8 mouse cellular contexts compared by ENCODE assay signal in genomic region chr10:80899591-80900317, GRCm38 (mm10). TPM values are rescaled to one million over a fixed set of nuclear protein-coding genes. Genes with fewer than 3 reads are reported as not detected.
DNase-seq lines count a peak whose midpoint lies in the region; ATAC-seq lines count a peak whose summit lies in the region.

No protein-coding gene starts in this region.

- H3K4me2 ChIP-seq in hindbrain, embryonic 12.5 days (replicated peaks): peak overlapping the region; percentile 94
- peak overlapping the region; percentile 76 for H3K4me2 ChIP-seq in midbrain, embryonic 15.5 days

- H3K4me3 ChIP-seq in hindbrain, embryonic 12.5 days: peak overlapping the region; percentile 67
- peak overlapping the region; percentile 84 for H3K4me3 ChIP-seq in midbrain, embryonic 15.5 days

- DNase-seq in kidney, adult 9 months: peak; percentile 32
- no peak for DNase-seq in kidney, postnatal 36 days
- peak; percentile 45 to 47 for DNase-seq in cerebellum, postnatal 14 days
- DNase-seq in adrenal gland, postnatal 36 days: no peak
- no peak for DNase-seq in layer of hippocampus, postnatal 10 days (ENCODE audit: low spot score in 2 of 2)
- DNase-seq in Muller cell, postnatal 12 days (ENCODE audit: inconsistent ontology term): no peak

- no peaks in the 10 kb centered on the region for H3K27me3 ChIP-seq in hindbrain, embryonic 12.5 days
- H3K27me3 ChIP-seq in midbrain, embryonic 15.5 days (replicated peaks): no peaks in the 10 kb centered on the region

- peaks cover 50% of the 10 kb centered on the region for H3K36me3 ChIP-seq in hindbrain, embryonic 12.5 days
- H3K36me3 ChIP-seq in midbrain, embryonic 15.5 days (replicated peaks): peaks cover 28% of the 10 kb centered on the region

- H3K27ac ChIP-seq in hindbrain, embryonic 12.5 days: peak overlapping the region; percentile 83
- peak overlapping the region; percentile 89 for H3K27ac ChIP-seq in midbrain, embryonic 15.5 days

- H3K4me1 ChIP-seq in hindbrain, embryonic 12.5 days: peaks cover 20% of the 10 kb centered on the region
- H3K4me1 ChIP-seq in midbrain, embryonic 15.5 days: peaks cover 19% of the 10 kb centered on the region

- H3K9me3 ChIP-seq in hindbrain, embryonic 12.5 days (replicated peaks): no peaks in the 10 kb centered on the region
- H3K9me3 ChIP-seq in midbrain, embryonic 15.5 days: no peaks in the 10 kb centered on the region

- ATAC-seq in hindbrain, embryonic 12.5 days (ENCODE audit: low FRiP score): no peak; the same call in 1 of the 2 replicates
- no peak; the same call in 1 of the 2 replicates for ATAC-seq in midbrain, embryonic 15.5 days (replicated peaks)

- WGBS in hindbrain, embryonic 12.5 days: 16% methylated on average over 25 of the region's 25 CpGs
- WGBS in midbrain, embryonic 15.5 days: 16% methylated on average over 25 of the region's 25 CpGs

- peak overlapping the region; percentile 73 for H3K9ac ChIP-seq in hindbrain, embryonic 12.5 days
- H3K9ac ChIP-seq in midbrain, embryonic 15.5 days: peak overlapping the region; percentile 83

RNA-seq across cellular contexts. Expression of gene Timm13, which starts 1.0 kb away (rescaled TPM):
- polyA plus RNA-seq in hindbrain, embryonic 12.5 days (2016; fragmentation: Nextera tagmentation; extraction: Ambion mirVana): 271 and 305 TPM in 2 replicates
- 318 and 330 TPM in 2 replicates for polyA plus RNA-seq in midbrain, embryonic 15.5 days (2015; fragmentation: Nextera tagmentation; extraction: Ambion mirVana)
- 100 to 1,000 TPM; 202 to 239 TPM for total RNA-seq in adrenal gland, postnatal 36 days (2021)
- 100 to 1,000 TPM; 157 to 172 TPM for total RNA-seq in layer of hippocampus, postnatal 10 days (2021)

RNA-seq across cellular contexts. Expression of gene Lmnb2, which starts 18.3 kb away (rescaled TPM):
- 56.8 and 57.9 TPM in 2 replicates for polyA plus RNA-seq in hindbrain, embryonic 12.5 days (2016; fragmentation: Nextera tagmentation; extraction: Ambion mirVana)
- polyA plus RNA-seq in midbrain, embryonic 15.5 days (2015; fragmentation: Nextera tagmentation; extraction: Ambion mirVana): 46.9 and 48.9 TPM in 2 replicates
- total RNA-seq in adrenal gland, postnatal 36 days (2021): 10 to 100 TPM; 11.2 to 17.2 TPM
- total RNA-seq in layer of hippocampus, postnatal 10 days (2021): 10 to 100 TPM; 23.1 to 26.2 TPM

RNA-seq across cellular contexts. Expression of gene Tmprss9, which starts 28.1 kb away (rescaled TPM):
- 0.08 TPM in 2 replicates for polyA plus RNA-seq in hindbrain, embryonic 12.5 days (2016; fragmentation: Nextera tagmentation; extraction: Ambion mirVana)
- polyA plus RNA-seq in midbrain, embryonic 15.5 days (2015; fragmentation: Nextera tagmentation; extraction: Ambion mirVana): 0.23 and 0.41 TPM in 2 replicates
- total RNA-seq in adrenal gland, postnatal 36 days (2021): not detected
- under 1 TPM; 0.11 to 0.16 TPM for total RNA-seq in layer of hippocampus, postnatal 10 days (2021)

RNA-seq across cellular contexts. Expression of gene Gadd45b, which starts 30.1 kb away (rescaled TPM):
- polyA plus RNA-seq in hindbrain, embryonic 12.5 days (2016; fragmentation: Nextera tagmentation; extraction: Ambion mirVana): 11.8 and 15.8 TPM in 2 replicates
- 5.5 and 8.2 TPM in 2 replicates for polyA plus RNA-seq in midbrain, embryonic 15.5 days (2015; fragmentation: Nextera tagmentation; extraction: Ambion mirVana)
- total RNA-seq in adrenal gland, postnatal 36 days (2021): 100 to 1,000 TPM in 1 of 2 experiments, 10 to 100 TPM in 1; 81.7 to 149 TPM
- 10 to 100 TPM; 12.1 to 14.4 TPM for total RNA-seq in layer of hippocampus, postnatal 10 days (2021)

RNA-seq across cellular contexts. Expression of gene Sppl2b, which starts 44.7 kb away (rescaled TPM):
- 56.6 and 58.8 TPM in 2 replicates for polyA plus RNA-seq in hindbrain, embryonic 12.5 days (2016; fragmentation: Nextera tagmentation; extraction: Ambion mirVana)
- 85.5 and 89.5 TPM in 2 replicates for polyA plus RNA-seq in midbrain, embryonic 15.5 days (2015; fragmentation: Nextera tagmentation; extraction: Ambion mirVana)
- 10 to 100 TPM; 28.1 to 30.3 TPM for total RNA-seq in adrenal gland, postnatal 36 days (2021)
- total RNA-seq in layer of hippocampus, postnatal 10 days (2021): 10 to 100 TPM; 80.4 to 97.8 TPM

Comparison
In these comparisons a context has a peak if more than half of its experiments do, and no peak if none do; other contexts are left out.
1. DNase-seq: peak in kidney, adult 9 months (single experiment) and cerebellum, postnatal 14 days (2 of 2); none in kidney, postnatal 36 days (0 of 2), adrenal gland, postnatal 36 days (0 of 2), layer of hippocampus, postnatal 10 days (0 of 2) and Muller cell, postnatal 12 days (single experiment).